Mouse (Mus musculus): ENCODE results near the gene Gpr139. TPM values are rescaled to one million over a fixed set of nuclear protein-coding genes. Genes with fewer than 3 reads are reported as not detected.

Gpr139 gene
- not detected in 2 replicates for polyA plus RNA-seq (2012; ENCODE audit: low replicate concordance)

GRCm38 (mm10) chr7:119184341-119185143 is at the start of gene Gpr139:
Gene Gpr139, minus strand, starts transcription at chr7:119184603.

Other genes with a start within 250 kb of the Gpr139 start
- 0.13 TPM in 1 of 2 replicates, not detected in the other for gene Gprc5b, start 189.4 kb downstream of the Gpr139 start, polyA plus RNA-seq (2012; ENCODE audit: low replicate concordance)

Measured in leukemia stem cell, adult 10-12 weeks (primary cell).